Mouse (Mus musculus) lung, postnatal 0 days (tissue): Measurements from ENCODE around the gene Rtn4.

Experiments used
- CTCF ChIP-seq: IDR thresholded peaks from 2 replicates; pipeline ENCODE4 v1.5.1; 2016; ENCODE audit warnings: antibody characterized with exemption, mild to moderate bottlenecking
- EP300 ChIP-seq: IDR thresholded peaks from 2 replicates; pipeline ENCODE4 v1.6.1; 2016; ENCODE audit warnings: antibody characterized with exemption, mild to moderate bottlenecking, control low read depth

DNA sequence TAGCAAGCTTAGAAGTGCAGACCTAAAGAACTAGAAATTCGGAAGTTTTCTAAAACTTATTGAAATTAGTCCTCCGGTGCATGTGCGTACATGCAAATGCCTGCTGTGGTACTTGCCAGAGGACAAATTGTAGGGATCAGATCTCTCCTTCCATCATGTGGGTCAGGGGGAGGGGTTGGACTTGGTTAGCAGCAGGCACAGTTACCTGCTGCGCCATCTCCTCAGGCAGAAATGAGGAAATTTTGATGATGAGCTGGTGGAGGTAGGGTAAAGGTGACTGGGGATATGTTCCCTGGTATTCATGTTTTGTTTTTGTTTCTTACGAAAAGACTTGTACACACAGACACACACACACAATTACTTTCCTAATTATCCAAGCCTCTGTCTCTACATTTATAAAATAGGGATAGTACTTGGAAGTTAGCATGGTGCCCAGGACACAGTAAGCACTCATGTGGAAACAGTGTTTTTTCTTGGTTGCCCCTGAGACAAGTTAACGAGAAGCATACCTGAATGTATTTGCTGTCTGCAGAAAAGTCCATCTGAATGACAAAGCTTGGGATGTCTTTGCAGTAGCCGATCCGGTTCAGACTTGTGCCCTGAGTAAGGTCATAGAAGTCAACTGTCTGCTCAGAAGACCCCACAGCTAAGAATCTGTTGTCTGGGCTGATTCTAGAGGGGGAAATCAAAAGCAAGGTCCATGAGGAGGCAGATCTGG is 56.2 kb downstream of the Rtn4 start:
- TF ChIP-seq CTCF (no peak), EP300 (no peak)
